In the genomic region with DNA sequence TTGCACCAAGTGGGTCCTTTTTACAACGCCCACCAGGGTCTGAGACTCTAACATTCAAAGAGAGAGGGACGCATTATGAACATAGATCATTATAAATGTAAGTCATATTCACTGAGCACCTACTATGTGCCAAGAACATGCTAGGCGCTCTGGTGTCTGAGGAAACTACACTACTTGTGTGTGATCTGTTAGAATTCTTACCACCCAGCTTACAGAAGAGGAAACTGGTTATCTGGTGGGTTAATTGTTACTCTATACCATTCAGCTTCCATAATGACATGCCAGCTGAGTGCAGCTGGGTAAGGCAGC, we compare ENCODE assay signal across 21 mouse cellular contexts. TPM values are rescaled to one million over a fixed set of nuclear protein-coding genes. Genes with fewer than 3 reads are reported as not detected.
A peak's percentile ranks its signal among the peaks of the same experiment; 100 is the strongest.
DNase-seq lines count a peak whose midpoint lies in the region; ATAC-seq lines count a peak whose summit lies in the region.
"Had no signal": no experiment of that assay in that cellular context is flagged by ENCODE, and none has a peak within 500 bp of the region (broad histone marks: within the 10 kb centered on the region; RNA-seq: fewer than 3 reads in every experiment).

No protein-coding gene starts in this region.

- intact Hi-C loops in heart, postnatal 36 days (cut with DNase I), result no loop called here

- no peak overlapping the region for H3K4me3 ChIP-seq in embryonic facial prominence, embryonic 13.5 days
- no peak overlapping the region for H3K4me3 ChIP-seq in embryonic facial prominence, embryonic 10.5 days
- no peak overlapping the region for H3K4me3 ChIP-seq in heart, embryonic 15.5 days
- H3K4me3 ChIP-seq in midbrain, embryonic 15.5 days, result no peak overlapping the region
- H3K4me3 ChIP-seq in midbrain, embryonic 10.5 days, result no peak overlapping the region
- H3K4me3 ChIP-seq in limb, embryonic 10.5 days, result no peak overlapping the region
- H3K4me3 ChIP-seq: forebrain, embryonic 15.5 days; heart, embryonic 12.5 days had no signal

- no peaks in the 10 kb centered on the region for H3K9me3 ChIP-seq in embryonic facial prominence, embryonic 13.5 days
- no peaks in the 10 kb centered on the region for H3K9me3 ChIP-seq in embryonic facial prominence, embryonic 10.5 days
- H3K9me3 ChIP-seq in heart, embryonic 15.5 days (replicated peaks), result no peaks in the 10 kb centered on the region
- H3K9me3 ChIP-seq in midbrain, embryonic 15.5 days, result no peaks in the 10 kb centered on the region
- no peaks in the 10 kb centered on the region for H3K9me3 ChIP-seq in midbrain, embryonic 10.5 days (replicated peaks)
- H3K9me3 ChIP-seq in limb, embryonic 10.5 days (replicated peaks), result no peaks in the 10 kb centered on the region
- H3K9me3 ChIP-seq: forebrain, embryonic 15.5 days; heart, embryonic 12.5 days; hindbrain, embryonic 15.5 days had no signal

- H3K27me3 ChIP-seq in embryonic facial prominence, embryonic 13.5 days, result peaks cover 23% of the 10 kb centered on the region
- peaks cover 31% of the 10 kb centered on the region for H3K27me3 ChIP-seq in embryonic facial prominence, embryonic 10.5 days (replicated peaks; ENCODE audit: low read depth, poor library complexity, severe bottlenecking)
- 0 out of 2 replicates have a peak, but pooled peaks cover 3% of the 10 kb centered on the region for H3K27me3 ChIP-seq in heart, embryonic 15.5 days
- H3K27me3 ChIP-seq in midbrain, embryonic 15.5 days (replicated peaks), result no peaks in the 10 kb centered on the region
- peaks cover 16% of the 10 kb centered on the region for H3K27me3 ChIP-seq in midbrain, embryonic 10.5 days (ENCODE audit: low read depth, poor library complexity, severe bottlenecking)
- H3K27me3 ChIP-seq in limb, embryonic 10.5 days (ENCODE audit: low read depth, poor library complexity, severe bottlenecking), result peaks cover 36% of the 10 kb centered on the region
- H3K27me3 ChIP-seq: hindbrain, embryonic 15.5 days; Patski had no signal

- H3K9ac ChIP-seq in embryonic facial prominence, embryonic 13.5 days, result 0 out of 2 replicates have a peak overlapping the region, but pooled peaks have one; percentile 12
- no peak overlapping the region for H3K9ac ChIP-seq in heart, embryonic 15.5 days
- H3K9ac ChIP-seq in midbrain, embryonic 15.5 days, result no peak overlapping the region

- no peak for ATAC-seq in embryonic facial prominence, embryonic 13.5 days (ENCODE audit: insufficient number of reproducible peaks, insufficient read depth, low FRiP score, low TSS enrichment, low read depth)
- ATAC-seq in heart, embryonic 15.5 days (replicated peaks; ENCODE audit: insufficient number of reproducible peaks, insufficient read depth, low FRiP score, low read depth), result no peak
- ATAC-seq in midbrain, embryonic 15.5 days (replicated peaks), result peak; percentile 10; the same call in 1 of the 2 replicates

- H3K4me1 ChIP-seq in embryonic facial prominence, embryonic 13.5 days, result peaks cover 8% of the 10 kb centered on the region
- H3K4me1 ChIP-seq in embryonic facial prominence, embryonic 10.5 days, result peaks cover 12% of the 10 kb centered on the region
- H3K4me1 ChIP-seq in heart, embryonic 15.5 days (replicated peaks), result peaks cover 16% of the 10 kb centered on the region
- H3K4me1 ChIP-seq in midbrain, embryonic 15.5 days, result 0 out of 2 replicates have a peak, but pooled peaks cover 2% of the 10 kb centered on the region
- H3K4me1 ChIP-seq in midbrain, embryonic 10.5 days, result peaks cover 10% of the 10 kb centered on the region
- peaks cover 9% of the 10 kb centered on the region; the same call in 1 of the 2 replicates for H3K4me1 ChIP-seq in limb, embryonic 10.5 days
- H3K4me1 ChIP-seq: forebrain, embryonic 15.5 days had no signal

- H3K27ac ChIP-seq in embryonic facial prominence, embryonic 13.5 days, result no peak overlapping the region
- no peak overlapping the region for H3K27ac ChIP-seq in embryonic facial prominence, embryonic 10.5 days (replicated peaks)
- H3K27ac ChIP-seq in heart, embryonic 15.5 days, result 0 out of 2 replicates have a peak overlapping the region, but pooled peaks have one; percentile 22
- H3K27ac ChIP-seq in midbrain, embryonic 15.5 days, result no peak overlapping the region
- H3K27ac ChIP-seq in midbrain, embryonic 10.5 days (replicated peaks), result no peak overlapping the region
- H3K27ac ChIP-seq in limb, embryonic 10.5 days, result 0 out of 2 replicates have a peak overlapping the region, but pooled peaks have one; percentile 38
- H3K27ac ChIP-seq: forebrain, embryonic 15.5 days; hindbrain, embryonic 15.5 days had no signal

- DNase-seq in embryonic facial prominence, embryonic 10.5 days (ENCODE audit: low spot score), result no peak
- DNase-seq in heart, postnatal 36 days, result no peak
- DNase-seq in midbrain, embryonic 10.5 days (ENCODE audit: low spot score), result no peak
- no peak for DNase-seq in limb, embryonic 10.5 days (ENCODE audit: low spot score)

- no peaks in the 10 kb centered on the region for H3K36me3 ChIP-seq in embryonic facial prominence, embryonic 13.5 days
- no peaks in the 10 kb centered on the region for H3K36me3 ChIP-seq in embryonic facial prominence, embryonic 10.5 days (replicated peaks)
- no peaks in the 10 kb centered on the region for H3K36me3 ChIP-seq in heart, embryonic 15.5 days
- no peaks in the 10 kb centered on the region for H3K36me3 ChIP-seq in midbrain, embryonic 15.5 days (replicated peaks)
- H3K36me3 ChIP-seq in midbrain, embryonic 10.5 days, result no peaks in the 10 kb centered on the region
- H3K36me3 ChIP-seq in limb, embryonic 10.5 days, result no peaks in the 10 kb centered on the region
- H3K36me3 ChIP-seq: forebrain, embryonic 15.5 days; heart, embryonic 12.5 days; hindbrain, embryonic 15.5 days had no signal

- H3K4me2 ChIP-seq in embryonic facial prominence, embryonic 13.5 days, result no peak overlapping the region
- H3K4me2 ChIP-seq in heart, embryonic 15.5 days, result no peak overlapping the region
- H3K4me2 ChIP-seq in midbrain, embryonic 15.5 days, result no peak overlapping the region

- 85% methylated on average over 3 of the region's 3 CpGs for WGBS in embryonic facial prominence, embryonic 13.5 days
- 80% methylated on average over 3 of the region's 3 CpGs for WGBS in embryonic facial prominence, embryonic 10.5 days
- 79% methylated on average over 3 of the region's 3 CpGs for WGBS in heart, embryonic 15.5 days
- 79% methylated on average over 3 of the region's 3 CpGs for WGBS in midbrain, embryonic 15.5 days
- 81% methylated on average over 3 of the region's 3 CpGs for WGBS in midbrain, embryonic 10.5 days
- 80% methylated on average over 3 of the region's 3 CpGs for WGBS in limb, embryonic 10.5 days

RNA-seq across cellular contexts. Expression of a gene that starts 6.7 kb away (rescaled TPM):
- 0.18 and 0.39 TPM in 2 replicates for polyA plus RNA-seq in embryonic facial prominence, embryonic 13.5 days (2015; fragmentation: Nextera tagmentation; extraction: Ambion mirVana)
- 0.21 and 0.37 TPM in 2 replicates for polyA plus RNA-seq in embryonic facial prominence, embryonic 10.5 days (2016; fragmentation: Nextera tagmentation; extraction: Ambion mirVana)
- polyA plus RNA-seq in heart, embryonic 15.5 days (2015; fragmentation: Nextera tagmentation; extraction: Ambion mirVana), result 0.05 and 0.06 TPM in 2 replicates
- not detected for total RNA-seq in heart, postnatal 36 days (2021)
- 0.06 TPM in 1 of 2 replicates, not detected in the other for polyA plus RNA-seq in midbrain, embryonic 15.5 days (2015; fragmentation: Nextera tagmentation; extraction: Ambion mirVana)
- polyA plus RNA-seq in midbrain, embryonic 10.5 days (2016; fragmentation: Nextera tagmentation; extraction: Ambion mirVana), result not detected in 2 replicates
- polyA plus RNA-seq in limb, embryonic 10.5 days (2016; fragmentation: Nextera tagmentation; extraction: Ambion mirVana), result 0.13 and 0.19 TPM in 2 replicates
- total RNA-seq: adrenal gland, adult 18-20 months; adrenal gland, postnatal 25 days; gastrocnemius, adult 8-10 months; hematopoietic stem cell, adult 5-6 weeks had no signal
- polyA plus RNA-seq: activated CD4-positive, CD25-positive, alpha-beta regulatory T cell, adult 4 months; CD4-positive, CD25-positive, alpha-beta regulatory T cell, adult 4 months; cerebellum, adult 2 months; forebrain, embryonic 15.5 days had no signal

RNA-seq across cellular contexts. Expression of a gene that starts 10.5 kb away (rescaled TPM):
- polyA plus RNA-seq in embryonic facial prominence, embryonic 13.5 days (2015; fragmentation: Nextera tagmentation; extraction: Ambion mirVana), result not detected in 2 replicates
- 0.15 TPM in 1 of 2 replicates, not detected in the other for polyA plus RNA-seq in embryonic facial prominence, embryonic 10.5 days (2016; fragmentation: Nextera tagmentation; extraction: Ambion mirVana)
- 0.39 and 0.60 TPM in 2 replicates for polyA plus RNA-seq in heart, embryonic 15.5 days (2015; fragmentation: Nextera tagmentation; extraction: Ambion mirVana)
- 1 to 10 TPM in 1 of 2 experiments, under 1 TPM in 1; 0.38 to 1.0 TPM for total RNA-seq in heart, postnatal 36 days (2021)
- not detected in 2 replicates for polyA plus RNA-seq in midbrain, embryonic 15.5 days (2015; fragmentation: Nextera tagmentation; extraction: Ambion mirVana)
- not detected in 2 replicates for polyA plus RNA-seq in midbrain, embryonic 10.5 days (2016; fragmentation: Nextera tagmentation; extraction: Ambion mirVana)
- polyA plus RNA-seq in limb, embryonic 10.5 days (2016; fragmentation: Nextera tagmentation; extraction: Ambion mirVana), result not detected in 2 replicates
- total RNA-seq: adrenal gland, adult 18-20 months; adrenal gland, postnatal 25 days; hematopoietic stem cell, adult 5-6 weeks had no signal
- polyA plus RNA-seq: activated CD4-positive, CD25-positive, alpha-beta regulatory T cell, adult 4 months; CD4-positive, CD25-positive, alpha-beta regulatory T cell, adult 4 months; cerebellum, adult 2 months; embryonic facial prominence, embryonic 11.5 days; forebrain, embryonic 11.5 days; forebrain, embryonic 15.5 days; hindbrain, embryonic 15.5 days had no signal

RNA-seq across cellular contexts. Expression of a gene that starts 15.3 kb away (rescaled TPM):
- 0.63 TPM in 1 of 2 replicates, not detected in the other for polyA plus RNA-seq in embryonic facial prominence, embryonic 13.5 days (2015; fragmentation: Nextera tagmentation; extraction: Ambion mirVana)
- polyA plus RNA-seq in embryonic facial prominence, embryonic 10.5 days (2016; fragmentation: Nextera tagmentation; extraction: Ambion mirVana), result 0.15 TPM in 1 of 2 replicates, not detected in the other
- polyA plus RNA-seq in heart, embryonic 15.5 days (2015; fragmentation: Nextera tagmentation; extraction: Ambion mirVana), result 220 and 234 TPM in 2 replicates
- total RNA-seq in heart, postnatal 36 days (2021), result 1,000 to 10,000 TPM; 1,173 to 1,191 TPM
- polyA plus RNA-seq in midbrain, embryonic 15.5 days (2015; fragmentation: Nextera tagmentation; extraction: Ambion mirVana), result 0.14 TPM in 1 of 2 replicates, not detected in the other
- not detected in 2 replicates for polyA plus RNA-seq in midbrain, embryonic 10.5 days (2016; fragmentation: Nextera tagmentation; extraction: Ambion mirVana)
- polyA plus RNA-seq in limb, embryonic 10.5 days (2016; fragmentation: Nextera tagmentation; extraction: Ambion mirVana), result 0.05 and 0.06 TPM in 2 replicates
- polyA plus RNA-seq: activated CD4-positive, CD25-positive, alpha-beta regulatory T cell, adult 4 months; CD4-positive, CD25-positive, alpha-beta regulatory T cell, adult 4 months; forebrain, embryonic 11.5 days; forebrain, embryonic 15.5 days; hindbrain, embryonic 15.5 days had no signal

RNA-seq across cellular contexts. Expression of a gene that starts 30.6 kb away (rescaled TPM):
- not detected in 2 replicates for polyA plus RNA-seq in embryonic facial prominence, embryonic 13.5 days (2015; fragmentation: Nextera tagmentation; extraction: Ambion mirVana)
- not detected in 2 replicates for polyA plus RNA-seq in embryonic facial prominence, embryonic 10.5 days (2016; fragmentation: Nextera tagmentation; extraction: Ambion mirVana)
- not detected in 2 replicates for polyA plus RNA-seq in heart, embryonic 15.5 days (2015; fragmentation: Nextera tagmentation; extraction: Ambion mirVana)
- 1 to 10 TPM in 1 of 2 experiments, under 1 TPM in 1; 0.67 to 1.6 TPM for total RNA-seq in heart, postnatal 36 days (2021)
- 0.32 and 0.50 TPM in 2 replicates for polyA plus RNA-seq in midbrain, embryonic 15.5 days (2015; fragmentation: Nextera tagmentation; extraction: Ambion mirVana)
- not detected in 2 replicates for polyA plus RNA-seq in midbrain, embryonic 10.5 days (2016; fragmentation: Nextera tagmentation; extraction: Ambion mirVana)
- polyA plus RNA-seq in limb, embryonic 10.5 days (2016; fragmentation: Nextera tagmentation; extraction: Ambion mirVana), result not detected in 2 replicates
- total RNA-seq: adrenal gland, postnatal 25 days; hematopoietic stem cell, adult 5-6 weeks had no signal
- polyA plus RNA-seq: activated CD4-positive, CD25-positive, alpha-beta regulatory T cell, adult 4 months; CD4-positive, CD25-positive, alpha-beta regulatory T cell, adult 4 months; embryonic facial prominence, embryonic 11.5 days; forebrain, embryonic 11.5 days; forebrain, embryonic 15.5 days; heart, embryonic 12.5 days; intestine, embryonic 16.5 days had no signal

RNA-seq across cellular contexts. Expression of a gene that starts 37.2 kb away (rescaled TPM):
- 1.7 and 2.9 TPM in 2 replicates for polyA plus RNA-seq in embryonic facial prominence, embryonic 13.5 days (2015; fragmentation: Nextera tagmentation; extraction: Ambion mirVana)
- polyA plus RNA-seq in embryonic facial prominence, embryonic 10.5 days (2016; fragmentation: Nextera tagmentation; extraction: Ambion mirVana), result 0.28 and 0.44 TPM in 2 replicates
- polyA plus RNA-seq in heart, embryonic 15.5 days (2015; fragmentation: Nextera tagmentation; extraction: Ambion mirVana), result 0.53 and 0.70 TPM in 2 replicates
- 1 to 10 TPM; 1.6 to 1.7 TPM for total RNA-seq in heart, postnatal 36 days (2021)
- 42.0 and 44.3 TPM in 2 replicates for polyA plus RNA-seq in midbrain, embryonic 15.5 days (2015; fragmentation: Nextera tagmentation; extraction: Ambion mirVana)
- polyA plus RNA-seq in midbrain, embryonic 10.5 days (2016; fragmentation: Nextera tagmentation; extraction: Ambion mirVana), result 0.70 and 1.2 TPM in 2 replicates
- 0.14 and 0.29 TPM in 2 replicates for polyA plus RNA-seq in limb, embryonic 10.5 days (2016; fragmentation: Nextera tagmentation; extraction: Ambion mirVana)
- total RNA-seq: hematopoietic stem cell, adult 5-6 weeks had no signal
- polyA plus RNA-seq: activated CD4-positive, CD25-positive, alpha-beta regulatory T cell, adult 4 months; CD4-positive, CD25-positive, alpha-beta regulatory T cell, adult 4 months had no signal

Comparison
In these comparisons a context has a peak if more than half of its experiments do, and no peak if none do; other contexts are left out.
1. H3K27ac ChIP-seq: peak in heart, embryonic 15.5 days (single experiment) and limb, embryonic 10.5 days (single experiment); none in embryonic facial prominence, embryonic 13.5 days (single experiment), embryonic facial prominence, embryonic 10.5 days (single experiment), midbrain, embryonic 15.5 days (single experiment) and midbrain, embryonic 10.5 days (single experiment).
2. RNA of a gene that starts 15.3 kb away (polyA plus RNA-seq): 220 to 234 TPM in heart, embryonic 15.5 days; 0.05 to 0.06 TPM in limb, embryonic 10.5 days, 0.63 TPM in embryonic facial prominence, embryonic 13.5 days, 0.14 TPM in midbrain, embryonic 15.5 days, 0.15 TPM in embryonic facial prominence, embryonic 10.5 days and not detected in midbrain, embryonic 10.5 days; every median in the first group is over 100 times any median in the second.